Mouse (Mus musculus) lung, postnatal 0 days (tissue): Measurements from ENCODE around the gene Mylk.

Source experiments
- CTCF ChIP-seq: IDR thresholded peaks from 2 replicates; pipeline ENCODE4 v1.5.1; 2016; ENCODE audit warnings: antibody characterized with exemption, mild to moderate bottlenecking
- EP300 ChIP-seq: IDR thresholded peaks from 2 replicates; pipeline ENCODE4 v1.6.1; 2016; ENCODE audit warnings: antibody characterized with exemption, mild to moderate bottlenecking, control low read depth

GRCm38 (mm10) chr16:34984203-34985030 is 239.4 kb downstream of the Mylk start:
- no peak for TF ChIP-seq CTCF
- no peak for TF ChIP-seq EP300
